Mouse (Mus musculus) erythroblast, embryonic 14.5 days (primary cell): ENCODE data around the gene Zfp174. TPM values are rescaled to one million over a fixed set of nuclear protein-coding genes. Genes with fewer than 3 reads are reported as not detected.
"Not testable (repeated sequence)": the region's sequence is repeated elsewhere in the genome, so short reads cannot be mapped to it uniquely, and the experiment has no call there.

Source experiments
- H3K27me3 ChIP-seq: 2 replicates; pipeline ENCODE4 v1.6.1; 2012; ENCODE audit warnings: inconsistent platforms; ENCODE audit not compliant: control insufficient read depth
- H3K36me3 ChIP-seq: 2 replicates; pipeline ENCODE4 v1.6.1; 2012; ENCODE audit warnings: mild to moderate bottlenecking, inconsistent platforms; ENCODE audit not compliant: control insufficient read depth
- H3K4me1 ChIP-seq: 2 replicates; pipeline ENCODE4 v1.6.1; 2012; ENCODE audit warnings: inconsistent platforms; ENCODE audit not compliant: control insufficient read depth
- H3K4me3 ChIP-seq: replicated peaks from 2 replicates; pipeline ENCODE3; 2012; ENCODE audit warnings: moderate library complexity, mild to moderate bottlenecking, inconsistent platforms
- H3K9me3 ChIP-seq: 2 replicates; pipeline ENCODE4 v1.6.1; 2012; ENCODE audit warnings: low read length, inconsistent platforms, mixed read lengths; ENCODE audit not compliant: control insufficient read depth
- GATA1 ChIP-seq: IDR thresholded peaks from 2 replicates; pipeline ENCODE4 v1.6.1; 2012; ENCODE audit warnings: low read length, inconsistent platforms, mixed read lengths
- TAL1 ChIP-seq: IDR thresholded peaks from 3 replicates; pipeline ENCODE4 v1.6.1; 2012; ENCODE audit warnings: low read length, inconsistent platforms, mixed read lengths
- polyA plus RNA-seq: library from polyadenylated mRNA; stranded (reverse); fragments of >175 nt; gene quantifications from 2 replicates; pipeline ENCODE4 v1.2.3, GENCODE M21; 2012

Zfp174 gene
- polyA plus RNA-seq = 0.02 TPM in 1 of 2 replicates, not detected in the other

DNA sequence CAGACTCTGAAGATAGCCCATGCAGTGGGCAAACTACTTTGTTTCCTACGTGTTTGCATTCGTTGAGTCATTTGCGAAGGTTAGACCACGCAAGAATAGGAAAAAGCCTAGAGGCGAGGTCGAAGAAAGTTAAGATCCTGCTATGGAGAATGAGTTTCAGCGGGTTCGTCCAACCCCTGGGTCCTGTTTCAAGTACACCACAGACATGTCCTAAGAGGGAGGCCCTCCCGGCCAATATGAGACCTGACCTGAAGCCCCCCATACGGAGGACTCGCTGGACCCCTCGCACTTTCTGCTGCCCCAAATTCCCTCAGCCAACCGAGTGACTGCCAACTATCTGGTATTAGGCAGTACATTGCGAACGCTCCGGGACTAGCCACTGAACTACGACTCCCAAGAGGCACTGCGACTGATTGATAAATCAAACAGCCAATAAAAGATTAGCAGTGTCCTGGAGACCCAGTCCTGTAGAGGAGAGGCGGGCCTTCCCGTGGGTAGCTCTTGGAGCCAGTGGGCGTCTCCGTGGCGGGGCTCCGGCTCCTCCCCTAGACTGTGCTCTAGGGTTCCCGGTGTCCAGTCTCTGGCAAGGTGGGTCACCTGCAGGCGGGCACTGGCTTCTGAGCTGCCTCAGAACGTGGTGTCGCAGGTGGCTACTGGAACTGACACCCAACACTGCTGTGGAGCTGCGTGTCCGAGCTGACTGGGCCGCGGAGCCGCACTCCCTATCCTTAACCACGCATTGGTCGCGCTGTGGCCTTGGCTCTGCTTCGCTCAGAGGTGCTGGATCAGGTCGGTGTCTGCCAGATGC is at the start of gene Zfp174:
Gene Zfp174 (plus strand): TSS at position 558 of the 808 bp plus-strand sequence.
- Histone ChIP-seq H3K27me3 (no peaks in the 10 kb centered on the region), H3K4me1 (peaks cover 25% of the 10 kb centered on the region), H3K36me3 (no peaks in the 10 kb centered on the region), H3K4me3 (peak within 1 kb of the TSS; percentile 91), H3K9me3 (no peaks in the 10 kb centered on the region)
- TF ChIP-seq TAL1 (no peak), GATA1 (no peak)

DNA sequence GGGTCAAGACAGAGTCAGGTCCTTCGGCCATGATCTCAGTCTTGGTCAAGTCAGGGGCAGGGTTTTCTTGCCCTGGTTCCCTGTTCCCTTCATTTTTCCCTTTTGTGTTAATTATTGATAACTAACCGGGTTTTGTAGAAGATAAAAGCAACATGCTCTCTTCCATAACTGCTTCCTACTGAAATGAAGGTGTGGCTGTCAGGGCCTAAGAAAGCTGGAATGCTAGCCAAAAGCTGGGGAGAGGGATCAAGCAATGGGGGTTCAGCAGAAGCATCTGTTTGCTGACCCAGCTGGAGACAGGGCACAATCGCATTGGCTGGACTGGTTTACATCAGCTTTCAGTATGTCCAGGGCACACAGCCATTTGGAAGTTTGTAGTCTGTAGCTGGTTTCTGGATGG is 38.9 kb upstream of the Zfp174 start:
- no peaks in the 10 kb centered on the region for H3K27me3 ChIP-seq
- H3K36me3 ChIP-seq = no peaks in the 10 kb centered on the region
- no peak for TF ChIP-seq GATA1
- no peak for TF ChIP-seq TAL1
- H3K9me3 ChIP-seq = peaks cover 7% of the 10 kb centered on the region; the same call in 1 of the 2 replicates
- H3K4me1 ChIP-seq = no peaks in the 10 kb centered on the region
- H3K4me3 ChIP-seq = no peak overlapping the region

DNA sequence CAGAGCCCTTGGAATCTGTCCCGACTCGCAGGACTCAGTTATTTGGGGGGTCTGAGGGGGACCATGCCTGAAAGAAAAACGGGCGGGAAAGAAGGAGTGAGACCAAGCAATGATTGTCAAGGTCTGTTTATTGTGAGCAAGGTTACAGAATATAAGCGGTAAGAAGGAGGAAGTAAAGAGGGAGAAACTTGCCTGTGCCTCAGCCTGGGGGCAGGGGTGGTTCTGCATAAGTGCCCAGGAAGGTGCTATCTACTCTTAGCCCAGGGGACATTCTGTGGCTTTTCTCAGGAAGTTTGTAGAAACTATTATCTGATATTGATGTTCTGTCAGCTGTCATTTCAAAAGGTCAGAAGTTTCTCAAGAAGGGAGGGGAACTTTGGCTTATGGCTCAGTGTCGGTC is 32.4 kb upstream of the Zfp174 start:
- not testable (repeated sequence) for H3K4me1 ChIP-seq, H3K27me3 ChIP-seq, H3K36me3 ChIP-seq, H3K4me3 ChIP-seq, H3K9me3 ChIP-seq

DNA sequence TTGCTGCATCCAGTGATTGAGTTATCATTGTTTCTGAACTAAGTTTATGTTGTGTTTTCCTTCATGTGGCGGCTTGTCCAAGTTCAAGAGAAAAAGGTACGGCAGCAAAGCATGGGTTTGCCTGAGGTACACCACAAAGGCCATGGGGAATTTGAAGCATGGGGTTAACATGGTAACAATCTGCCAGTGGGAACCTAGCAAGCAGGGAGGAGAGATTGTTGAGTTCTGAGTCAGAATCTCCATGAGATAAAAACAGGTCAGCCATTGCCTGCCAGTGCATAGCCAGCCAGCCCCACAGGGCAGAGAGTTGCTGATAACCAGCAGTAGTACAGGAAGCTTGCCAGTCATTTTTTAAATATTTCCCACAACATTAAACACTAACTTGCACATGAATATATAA is 26.9 kb upstream of the Zfp174 start:
- H3K9me3 ChIP-seq = no peaks in the 10 kb centered on the region
- TF ChIP-seq GATA1 = no peak
- H3K4me1 ChIP-seq = no peaks in the 10 kb centered on the region
- H3K4me3 ChIP-seq = no peak overlapping the region
- H3K36me3 ChIP-seq = no peaks in the 10 kb centered on the region
- H3K27me3 ChIP-seq = no peaks in the 10 kb centered on the region

DNA sequence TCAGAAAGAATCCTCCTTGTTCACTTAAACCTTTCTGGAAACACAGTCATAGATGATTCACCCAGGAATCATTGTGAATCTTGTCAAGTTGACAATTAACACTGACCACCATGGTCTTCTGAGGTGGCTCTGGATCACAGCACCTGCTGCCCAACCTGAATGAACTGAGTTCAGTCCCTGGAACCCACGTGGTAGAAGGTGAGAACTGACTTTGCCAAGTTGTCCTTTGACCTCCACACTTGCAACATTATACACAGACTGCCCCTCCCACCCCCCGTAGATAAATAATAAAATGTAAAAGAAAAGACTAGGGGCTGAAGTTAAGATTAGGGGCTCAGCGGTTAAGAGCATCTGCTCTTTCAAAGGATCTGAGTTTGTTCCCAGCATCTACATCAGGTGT is 19.0 kb upstream of the Zfp174 start:
- no peaks in the 10 kb centered on the region for H3K4me1 ChIP-seq
- no peak overlapping the region for H3K4me3 ChIP-seq
- H3K27me3 ChIP-seq = no peaks in the 10 kb centered on the region
- H3K9me3 ChIP-seq = no peaks in the 10 kb centered on the region
- H3K36me3 ChIP-seq = no peaks in the 10 kb centered on the region
- TF ChIP-seq TAL1 (no peak), GATA1 (no peak)

DNA sequence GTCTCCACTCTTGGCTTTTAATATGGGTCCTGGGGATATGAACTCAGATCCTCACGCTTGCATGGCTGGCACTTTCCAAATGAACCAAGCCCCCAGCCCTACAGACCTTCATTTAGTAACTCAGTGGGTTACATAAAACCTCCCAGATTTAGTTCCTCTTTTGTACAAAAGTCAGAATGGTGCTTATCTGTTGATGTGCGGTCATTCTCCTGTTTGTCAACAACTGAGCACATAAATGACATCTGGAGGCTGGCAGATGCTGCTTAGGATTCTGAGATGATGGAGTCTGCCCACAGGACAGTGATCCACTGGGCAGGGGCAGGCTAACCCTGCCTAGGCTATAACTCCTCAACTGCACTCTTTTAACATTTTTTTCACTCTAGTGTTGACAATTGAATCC is 17.3 kb upstream of the Zfp174 start:
- H3K27me3 ChIP-seq = no peaks in the 10 kb centered on the region
- H3K4me3 ChIP-seq = no peak overlapping the region
- no peaks in the 10 kb centered on the region for H3K4me1 ChIP-seq
- no peaks in the 10 kb centered on the region for H3K36me3 ChIP-seq
- TF ChIP-seq TAL1 (no peak), GATA1 (no peak)
- H3K9me3 ChIP-seq = no peaks in the 10 kb centered on the region

DNA sequence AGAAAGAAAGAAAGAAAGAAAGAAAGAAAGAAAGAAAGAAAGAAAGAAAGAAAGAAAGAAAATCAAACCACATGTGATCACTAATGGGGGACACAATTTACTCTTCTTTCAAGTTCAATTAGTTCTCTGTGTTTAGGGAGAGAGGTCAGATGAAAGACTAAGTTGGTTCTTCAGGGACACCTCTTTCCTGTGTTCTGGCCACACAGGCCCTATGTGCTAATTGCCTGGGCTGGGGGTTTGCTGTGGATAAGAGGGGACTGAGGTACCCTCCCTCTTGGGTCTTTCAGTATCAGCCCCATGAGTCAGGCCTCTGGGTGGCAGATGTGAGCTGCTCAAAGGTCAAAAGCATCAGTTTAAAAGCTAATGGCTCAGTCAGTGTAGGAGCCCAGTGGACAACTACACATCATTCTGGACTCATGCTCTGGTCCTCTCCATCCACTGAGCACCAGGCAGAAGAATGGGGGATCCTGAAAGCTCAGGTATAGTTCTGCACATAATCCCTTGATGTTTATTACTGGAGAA is 16.4 kb upstream of the Zfp174 start, which contains the start of gene Olfr15:
Gene Olfr15 (plus strand): TSS at position 291 of the 522 bp plus-strand sequence.
- no peaks in the 10 kb centered on the region for H3K36me3 ChIP-seq
- H3K4me3 ChIP-seq = no peak within 1 kb of the TSS
- no peaks in the 10 kb centered on the region for H3K9me3 ChIP-seq
- no peak for TF ChIP-seq TAL1
- TF ChIP-seq GATA1 = no peak
- no peaks in the 10 kb centered on the region for H3K27me3 ChIP-seq
- H3K4me1 ChIP-seq = no peaks in the 10 kb centered on the region

DNA sequence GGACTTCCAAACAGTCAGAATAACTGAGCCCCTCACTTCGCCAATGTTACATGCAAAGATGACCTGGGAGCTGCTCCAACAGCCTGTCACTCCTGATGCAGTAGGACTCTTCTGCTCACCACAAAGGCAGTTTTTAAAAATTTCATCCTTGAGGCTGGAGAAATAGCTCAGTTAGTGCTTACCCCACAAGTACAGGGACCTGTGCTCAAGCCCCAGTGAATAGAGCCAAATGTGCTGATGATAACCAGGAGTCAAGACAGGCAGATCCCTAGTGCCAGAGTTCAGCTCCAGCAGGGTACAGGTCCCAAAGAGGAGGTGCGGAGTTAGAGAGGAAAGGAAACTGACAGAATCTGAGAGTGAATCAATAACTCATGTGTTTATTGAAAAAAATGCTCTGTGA is 11.6 kb upstream of the Zfp174 start:
- H3K4me3 ChIP-seq = no peak overlapping the region
- H3K27me3 ChIP-seq = no peaks in the 10 kb centered on the region
- no peak for TF ChIP-seq TAL1
- TF ChIP-seq GATA1 = no peak
- no peaks in the 10 kb centered on the region for H3K9me3 ChIP-seq
- no peaks in the 10 kb centered on the region for H3K36me3 ChIP-seq
- no peaks in the 10 kb centered on the region for H3K4me1 ChIP-seq

DNA sequence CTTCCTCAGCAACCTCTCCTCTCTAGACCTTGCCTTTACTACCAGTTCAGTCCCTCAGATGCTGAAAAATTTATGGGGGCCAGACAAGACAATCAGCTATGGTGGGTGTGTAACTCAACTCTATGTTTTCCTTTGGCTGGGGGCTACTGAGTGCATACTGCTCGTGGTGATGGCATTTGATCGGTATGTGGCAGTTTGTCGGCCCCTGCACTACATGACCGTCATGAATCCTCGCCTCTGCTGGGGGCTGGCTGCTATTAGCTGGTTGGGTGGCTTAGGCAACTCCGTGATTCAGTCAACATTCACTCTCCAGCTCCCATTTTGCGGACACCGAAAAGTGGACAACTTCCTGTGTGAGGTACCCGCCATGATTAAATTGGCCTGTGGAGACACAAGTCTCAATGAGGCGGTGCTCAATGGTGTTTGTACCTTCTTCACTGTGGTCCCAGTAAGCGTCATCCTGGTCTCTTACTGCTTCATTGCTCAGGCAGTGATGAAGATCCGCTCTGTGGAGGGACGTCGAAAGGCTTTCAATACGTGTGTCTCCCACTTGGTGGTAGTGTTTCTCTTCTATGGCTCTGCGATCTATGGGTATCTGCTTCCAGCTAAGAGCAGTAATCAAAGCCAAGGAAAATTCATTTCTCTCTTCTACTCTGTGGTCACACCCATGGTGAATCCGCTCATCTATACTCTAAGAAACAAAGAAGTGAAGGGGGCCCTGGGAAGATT is 7.7 kb upstream of the Zfp174 start:
- TF ChIP-seq GATA1 (no peak), TAL1 (no peak)
- no peaks in the 10 kb centered on the region for H3K27me3 ChIP-seq
- H3K4me3 ChIP-seq = no peak overlapping the region
- no peaks in the 10 kb centered on the region for H3K4me1 ChIP-seq
- no peaks in the 10 kb centered on the region for H3K36me3 ChIP-seq
- H3K9me3 ChIP-seq = no peaks in the 10 kb centered on the region

DNA sequence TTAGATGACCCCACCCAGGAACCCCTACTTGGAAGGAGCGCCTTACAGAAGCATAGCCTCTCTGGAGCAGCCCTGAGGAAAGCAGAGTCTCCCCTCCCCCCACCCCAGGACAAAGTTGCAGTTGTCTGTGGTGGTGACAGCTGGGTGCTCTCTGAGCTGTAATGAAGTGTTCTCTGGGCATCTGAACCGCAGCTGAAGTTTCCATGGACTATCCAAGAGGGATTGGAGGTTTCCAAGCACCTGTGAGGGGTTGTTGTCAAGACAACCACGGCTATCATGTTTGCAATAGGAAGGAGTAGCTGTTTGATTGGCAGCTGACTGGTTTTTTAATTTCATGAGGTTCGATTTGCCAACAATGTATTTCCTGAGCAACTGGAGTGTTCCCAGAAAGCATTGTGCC is 4.1 kb upstream of the Zfp174 start:
- H3K4me3 ChIP-seq = no peak overlapping the region
- no peaks in the 10 kb centered on the region for H3K27me3 ChIP-seq
- H3K9me3 ChIP-seq = no peaks in the 10 kb centered on the region
- no peak for TF ChIP-seq GATA1
- H3K36me3 ChIP-seq = no peaks in the 10 kb centered on the region
- peaks cover 15% of the 10 kb centered on the region for H3K4me1 ChIP-seq
